ENCODE assay signal across 19 mouse cellular contexts in the genomic region with DNA sequence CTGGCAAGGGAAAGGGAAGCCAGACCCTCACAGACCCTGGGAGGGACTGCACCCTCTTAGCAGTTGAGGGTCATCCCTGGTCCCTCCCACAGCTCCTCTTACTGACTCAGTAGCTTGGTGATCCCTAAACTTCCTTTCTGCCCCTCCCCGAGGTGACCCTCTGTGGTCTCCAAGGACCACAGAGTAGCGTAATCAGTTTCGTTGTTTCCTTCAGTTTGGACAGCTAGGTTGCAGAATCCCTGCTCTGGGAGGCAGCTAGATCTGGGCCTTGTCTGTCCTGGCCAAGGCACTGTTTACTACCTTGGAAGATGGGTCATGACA. TPM values are rescaled to one million over a fixed set of nuclear protein-coding genes. Genes with fewer than 3 reads are reported as not detected.
DNase-seq lines count a peak whose midpoint lies in the region; ATAC-seq and TF ChIP-seq lines count a peak whose summit lies in the region.
"Had no signal": no experiment of that assay in that cellular context is flagged by ENCODE, and none has a peak within 500 bp of the region (broad histone marks: within the 10 kb centered on the region; RNA-seq: fewer than 3 reads in every experiment).

No protein-coding gene starts in this region.

- no peak for TF ChIP-seq CTCF in forebrain, postnatal 0 days (IDR thresholded peaks at IDR 0.05; ENCODE audit: low read depth)
- no peak for TF ChIP-seq CTCF in kidney, adult 2 months (conservative IDR thresholded peaks at IDR 0.05; ENCODE audit: insufficient read depth, insufficient read length, low read depth, low read length)

- H3K9ac ChIP-seq in forebrain, embryonic 13.5 days, result peak overlapping the region; percentile 28; the same call in 1 of the 2 replicates
- H3K9ac ChIP-seq in forebrain, postnatal 0 days, result no peak overlapping the region
- H3K9ac ChIP-seq in neural tube, embryonic 13.5 days, result 0 out of 2 replicates have a peak overlapping the region, but pooled peaks have one; percentile 17
- no peak overlapping the region for H3K9ac ChIP-seq in neural tube, embryonic 15.5 days (replicated peaks)
- H3K9ac ChIP-seq: embryonic facial prominence, embryonic 12.5 days; forebrain, embryonic 15.5 days; heart, embryonic 12.5 days; liver, embryonic 13.5 days; lung, embryonic 14.5 days had no signal

- no peak overlapping the region for H3K4me2 ChIP-seq in forebrain, embryonic 13.5 days
- no peak overlapping the region for H3K4me2 ChIP-seq in forebrain, postnatal 0 days (ENCODE audit: low read depth)
- H3K4me2 ChIP-seq in neural tube, embryonic 13.5 days, result no peak overlapping the region
- no peak overlapping the region for H3K4me2 ChIP-seq in neural tube, embryonic 15.5 days
- H3K4me2 ChIP-seq: embryonic facial prominence, embryonic 12.5 days; forebrain, embryonic 15.5 days; heart, embryonic 12.5 days; liver, embryonic 13.5 days; lung, embryonic 14.5 days; midbrain, embryonic 11.5 days had no signal

- WGBS in forebrain, embryonic 13.5 days, result 82% methylated on average over 3 of the region's 3 CpGs
- WGBS in forebrain, postnatal 0 days, result 85% methylated on average over 3 of the region's 3 CpGs
- WGBS in kidney, adult 2 months, result 80% methylated on average over 3 of the region's 3 CpGs
- 83% methylated on average over 3 of the region's 3 CpGs for WGBS in neural tube, embryonic 13.5 days
- 93% methylated on average over 3 of the region's 3 CpGs for WGBS in neural tube, embryonic 15.5 days

- no peak for TF ChIP-seq POLR2A in kidney, adult 2 months (IDR thresholded peaks at IDR 0.05; ENCODE audit: low read depth, low read length)

- no peak for DNase-seq in forebrain, postnatal 0 days
- DNase-seq in kidney, adult 2 months, result no peak
- DNase-seq in kidney, postnatal 4 days, result no peak
- DNase-seq in ovary, postnatal 10 days (ENCODE audit: low spot score), result no peak
- DNase-seq in cerebellum, postnatal 14 days, result no peak
- DNase-seq: cerebellum, adult 8-10 months; heart, postnatal 36 days; layer of hippocampus, adult 9-11 months; liver, embryonic 13.5 days; lung, embryonic 14.5 days; lung, postnatal 36 days had no signal

- H3K27ac ChIP-seq in forebrain, embryonic 13.5 days, result no peak overlapping the region
- no peak overlapping the region for H3K27ac ChIP-seq in forebrain, postnatal 0 days (ENCODE audit: low read depth, low read length)
- peak overlapping the region; percentile 16; the same call in 1 of the 2 replicates for H3K27ac ChIP-seq in kidney, adult 2 months (ENCODE audit: insufficient read depth, low read depth, low read length)
- no peak overlapping the region for H3K27ac ChIP-seq in neural tube, embryonic 13.5 days (replicated peaks)
- H3K27ac ChIP-seq in neural tube, embryonic 15.5 days (replicated peaks), result no peak overlapping the region
- H3K27ac ChIP-seq: embryonic facial prominence, embryonic 12.5 days; forebrain, embryonic 15.5 days; liver, embryonic 13.5 days had no signal

- no peaks in the 10 kb centered on the region for H3K27me3 ChIP-seq in forebrain, embryonic 13.5 days
- H3K27me3 ChIP-seq in forebrain, postnatal 0 days (ENCODE audit: insufficient read depth, low read length), result no peaks in the 10 kb centered on the region
- no peaks in the 10 kb centered on the region for H3K27me3 ChIP-seq in kidney, adult 2 months (replicated peaks; ENCODE audit: control insufficient read depth, insufficient read depth, low read length)
- no peaks in the 10 kb centered on the region for H3K27me3 ChIP-seq in neural tube, embryonic 13.5 days
- no peaks in the 10 kb centered on the region for H3K27me3 ChIP-seq in neural tube, embryonic 15.5 days (replicated peaks)
- H3K27me3 ChIP-seq: embryonic facial prominence, embryonic 12.5 days; forebrain, embryonic 15.5 days; heart, embryonic 12.5 days; liver, embryonic 13.5 days had no signal

- no peaks in the 10 kb centered on the region for H3K9me3 ChIP-seq in forebrain, embryonic 13.5 days (replicated peaks)
- H3K9me3 ChIP-seq in forebrain, postnatal 0 days (ENCODE audit: low read length), result no peaks in the 10 kb centered on the region
- H3K9me3 ChIP-seq in neural tube, embryonic 13.5 days, result no peaks in the 10 kb centered on the region
- H3K9me3 ChIP-seq in neural tube, embryonic 15.5 days (replicated peaks), result no peaks in the 10 kb centered on the region
- H3K9me3 ChIP-seq: embryonic facial prominence, embryonic 12.5 days; forebrain, embryonic 15.5 days; heart, embryonic 12.5 days; liver, embryonic 13.5 days had no signal

- no peaks in the 10 kb centered on the region for H3K4me1 ChIP-seq in forebrain, embryonic 13.5 days
- H3K4me1 ChIP-seq in forebrain, postnatal 0 days (ENCODE audit: insufficient read depth), result no peaks in the 10 kb centered on the region
- H3K4me1 ChIP-seq in kidney, adult 2 months (ENCODE audit: control insufficient read depth, insufficient read depth, low read length), result 0 out of 2 replicates have a peak, but pooled peaks cover 4% of the 10 kb centered on the region
- H3K4me1 ChIP-seq in neural tube, embryonic 13.5 days (replicated peaks), result no peaks in the 10 kb centered on the region
- no peaks in the 10 kb centered on the region for H3K4me1 ChIP-seq in neural tube, embryonic 15.5 days

- H3K4me3 ChIP-seq in forebrain, embryonic 13.5 days, result no peak overlapping the region
- no peak overlapping the region for H3K4me3 ChIP-seq in forebrain, postnatal 0 days (ENCODE audit: low read depth, low read length)
- H3K4me3 ChIP-seq in kidney, adult 2 months (ENCODE audit: insufficient read depth, low read depth, low read length), result no peak overlapping the region
- no peak overlapping the region for H3K4me3 ChIP-seq in neural tube, embryonic 13.5 days
- no peak overlapping the region for H3K4me3 ChIP-seq in neural tube, embryonic 15.5 days (replicated peaks)
- H3K4me3 ChIP-seq: embryonic facial prominence, embryonic 12.5 days; forebrain, embryonic 15.5 days; heart, embryonic 12.5 days; liver, embryonic 13.5 days had no signal

- no peak for ATAC-seq in forebrain, embryonic 13.5 days
- ATAC-seq in forebrain, postnatal 0 days, result no peak
- ATAC-seq in neural tube, embryonic 13.5 days (ENCODE audit: low read depth), result no peak
- no peak for ATAC-seq in neural tube, embryonic 15.5 days (ENCODE audit: low FRiP score)
- ATAC-seq: forebrain, embryonic 15.5 days; inflammation-experienced regulatory T-cells, adult 6 months had no signal

- no peaks in the 10 kb centered on the region; the same call in 1 of the 2 replicates for H3K36me3 ChIP-seq in forebrain, embryonic 13.5 days (ENCODE audit: poor library complexity, severe bottlenecking)
- no peaks in the 10 kb centered on the region for H3K36me3 ChIP-seq in forebrain, postnatal 0 days (ENCODE audit: insufficient read depth)
- no peaks in the 10 kb centered on the region for H3K36me3 ChIP-seq in kidney, adult 2 months (ENCODE audit: control insufficient read depth, insufficient read depth, low read length)
- no peaks in the 10 kb centered on the region for H3K36me3 ChIP-seq in neural tube, embryonic 13.5 days
- H3K36me3 ChIP-seq in neural tube, embryonic 15.5 days, result no peaks in the 10 kb centered on the region
- H3K36me3 ChIP-seq: forebrain, embryonic 15.5 days; heart, embryonic 12.5 days; liver, embryonic 13.5 days had no signal

RNA-seq across cellular contexts. Expression of a gene that starts 14.8 kb away (rescaled TPM):
- 0.65 and 0.89 TPM in 2 replicates for polyA plus RNA-seq in forebrain, embryonic 13.5 days (2015; fragmentation: Nextera tagmentation; extraction: Ambion mirVana)
- total RNA-seq in forebrain, postnatal 0 days (2014; rRNA removed), result 18.1 and 19.7 TPM in 2 replicates
- polyA plus RNA-seq in forebrain, postnatal 0 days (2015; fragmentation: Nextera tagmentation; extraction: Ambion mirVana), result 0.77 and 0.86 TPM in 2 replicates
- 0.72 and 0.98 TPM in 2 replicates for polyA plus RNA-seq in kidney, adult 2 months (2012; rRNA removed)
- polyA plus RNA-seq in neural tube, embryonic 13.5 days (2015; fragmentation: Nextera tagmentation; extraction: Ambion mirVana), result 0.47 and 0.74 TPM in 2 replicates
- polyA plus RNA-seq in neural tube, embryonic 15.5 days (2015; fragmentation: Nextera tagmentation; extraction: Ambion mirVana), result 1.6 and 2.2 TPM in 2 replicates

RNA-seq across cellular contexts. Expression of a gene that starts 38.2 kb away (rescaled TPM):
- polyA plus RNA-seq in forebrain, embryonic 13.5 days (2015; fragmentation: Nextera tagmentation; extraction: Ambion mirVana), result 49.4 and 53.6 TPM in 2 replicates
- total RNA-seq in forebrain, postnatal 0 days (2014; rRNA removed), result 22.2 and 23.2 TPM in 2 replicates
- polyA plus RNA-seq in forebrain, postnatal 0 days (2015; fragmentation: Nextera tagmentation; extraction: Ambion mirVana), result 26.9 and 30.4 TPM in 2 replicates
- 24.1 and 24.5 TPM in 2 replicates for polyA plus RNA-seq in kidney, adult 2 months (2012; rRNA removed)
- polyA plus RNA-seq in neural tube, embryonic 13.5 days (2015; fragmentation: Nextera tagmentation; extraction: Ambion mirVana), result 42.2 and 46.9 TPM in 2 replicates
- 41.7 and 49.8 TPM in 2 replicates for polyA plus RNA-seq in neural tube, embryonic 15.5 days (2015; fragmentation: Nextera tagmentation; extraction: Ambion mirVana)

Comparison
In these comparisons a context has a peak if more than half of its experiments do, and no peak if none do; other contexts are left out.
1. H3K9ac ChIP-seq: peak in forebrain, embryonic 13.5 days (single experiment) and neural tube, embryonic 13.5 days (single experiment); none in forebrain, postnatal 0 days (single experiment) and neural tube, embryonic 15.5 days (single experiment).